Mouse (Mus musculus) CH12.LX (cell line): ENCODE data around the gene Tmem41b. TPM values are rescaled to one million over a fixed set of nuclear protein-coding genes. Genes with fewer than 3 reads are reported as not detected.

Experiments used
- DNase-seq: peaks from one replicate; pipeline ENCODE4 v3.0.0-alpha.2; 2013; ENCODE audit errors: extremely low read depth
- H3K27ac ChIP-seq: 2 replicates; pipeline ENCODE4 v1.5.1; 2012; ENCODE audit warnings: low read depth, mild to moderate bottlenecking, control low read depth, moderate library complexity; ENCODE audit not compliant: insufficient read depth
- H3K27me3 ChIP-seq: replicated peaks from 2 replicates; pipeline ENCODE3; 2012; ENCODE audit warnings: inconsistent platforms
- H3K36me3 ChIP-seq, 2 experiments: replicated peaks in 1 of 2; 2 replicates each; pipeline versions ENCODE3 to v1.6.1; 2012; ENCODE audit warnings: inconsistent platforms in 1 of 2, low read length in 1 of 2, mild to moderate bottlenecking in 1 of 2, mixed read lengths in 1 of 2, moderate library complexity in 1 of 2; ENCODE audit not compliant: control insufficient read depth in 1 of 2, insufficient read depth in 1 of 2
- H3K4me1 ChIP-seq, 2 experiments: 2 replicates each; pipeline ENCODE4 v1.6.1; 2012; ENCODE audit warnings: inconsistent platforms in 1 of 2, moderate library complexity in 1 of 2; ENCODE audit not compliant: insufficient read depth in 2 of 2, control insufficient read depth in 1 of 2
- H3K4me2 ChIP-seq: 2 replicates; pipeline ENCODE4 v1.6.1; 2012; ENCODE audit warnings: low read depth, mild to moderate bottlenecking, control low read depth; ENCODE audit not compliant: poor library complexity, insufficient read depth, severe bottlenecking
- H3K4me3 ChIP-seq, 3 experiments: fragments of 150-350 bp in 1 of 3; sonication (generic) in 1 of 3; replicated peaks in 1 of 3; 2 replicates each; pipeline versions ENCODE3 to v1.5.1; 2011 to 2012; ENCODE audit warnings: low read depth in 2 of 3, low read length in 2 of 3, mild to moderate bottlenecking in 2 of 3, moderate library complexity in 2 of 3, control low read depth in 1 of 3, improper control_type of control experiment in 1 of 3, inconsistent platforms in 1 of 3, mixed read lengths in 1 of 3; ENCODE audit not compliant: poor library complexity in 1 of 3
- H3K79me2 ChIP-seq: replicated peaks from 2 replicates; pipeline ENCODE4 v1.6.1; 2012; ENCODE audit warnings: mild to moderate bottlenecking, moderate library complexity; ENCODE audit not compliant: control insufficient read depth, poor library complexity, insufficient read depth, severe bottlenecking; ENCODE audit errors: extremely low read depth
- H3K9ac ChIP-seq: 2 replicates; pipeline ENCODE4 v1.6.1; 2012; ENCODE audit warnings: low read depth, mild to moderate bottlenecking, control low read depth, moderate library complexity; ENCODE audit not compliant: insufficient read depth
- H3K9me3 ChIP-seq: replicated peaks from 2 replicates; pipeline ENCODE3; 2012; ENCODE audit warnings: low read length, inconsistent platforms, mixed read lengths
- CTCF ChIP-seq, 2 experiments: IDR thresholded peaks in 1 of 2; conservative IDR thresholded peaks in 1 of 2; 2 replicates each; pipeline ENCODE4 v1.5.1; 2011 to 2012; ENCODE audit warnings: low read depth in 2 of 2, low read length in 2 of 2, improper control_type of control experiment in 1 of 2, inconsistent platforms in 1 of 2, mild to moderate bottlenecking in 1 of 2, moderate library complexity in 1 of 2
- ELF1 ChIP-seq: IDR thresholded peaks from 2 replicates; pipeline ENCODE4 v1.6.1; 2014; ENCODE audit warnings: low read depth, mild to moderate bottlenecking, inconsistent platforms, low read length, improper control_type of control experiment
- EP300 ChIP-seq: IDR thresholded peaks from 2 replicates; pipeline ENCODE4 v1.6.1; 2011; ENCODE audit warnings: low read length, improper control_type of control experiment
- ETS1 ChIP-seq: conservative IDR thresholded peaks from 2 replicates; pipeline ENCODE4 v1.6.1; 2012; ENCODE audit warnings: low read depth, mild to moderate bottlenecking, inconsistent platforms, low read length, improper control_type of control experiment, moderate library complexity
- GABPA ChIP-seq: IDR thresholded peaks from 2 replicates; pipeline ENCODE4 v1.6.1; 2012; ENCODE audit warnings: low read depth, low read length, improper control_type of control experiment, inconsistent platforms; ENCODE audit not compliant: insufficient replicate concordance
- IRF4 ChIP-seq: IDR thresholded peaks from 2 replicates; pipeline ENCODE4 v1.6.1; 2014; ENCODE audit warnings: low read depth, mild to moderate bottlenecking, inconsistent platforms, low read length, improper control_type of control experiment
- JUN ChIP-seq: IDR thresholded peaks from 2 replicates; pipeline ENCODE4 v1.6.1; 2011; ENCODE audit warnings: low read depth, mild to moderate bottlenecking, low read length, improper control_type of control experiment, moderate library complexity; ENCODE audit not compliant: insufficient read depth
- KAT2A ChIP-seq: IDR thresholded peaks from 2 replicates; pipeline ENCODE4 v1.6.1; 2012; ENCODE audit warnings: low read length, improper control_type of control experiment, inconsistent platforms; ENCODE audit not compliant: insufficient replicate concordance
- MAX ChIP-seq: IDR thresholded peaks from 2 replicates; pipeline ENCODE4 v1.6.1; 2011; ENCODE audit warnings: low read length, improper control_type of control experiment
- MEF2A ChIP-seq: IDR thresholded peaks from 2 replicates; pipeline ENCODE4 v1.6.1; 2014; ENCODE audit warnings: low read depth, mild to moderate bottlenecking, inconsistent platforms, low read length, improper control_type of control experiment, borderline replicate concordance
- MXI1 ChIP-seq: IDR thresholded peaks from 2 replicates; pipeline ENCODE4 v1.6.1; 2011; ENCODE audit warnings: mild to moderate bottlenecking, low read depth, low read length, improper control_type of control experiment
- TBP ChIP-seq: conservative IDR thresholded peaks from 2 replicates; pipeline ENCODE4 v1.6.1; 2011; ENCODE audit warnings: low read depth, low read length, improper control_type of control experiment
- TCF12 ChIP-seq: IDR thresholded peaks from 2 replicates; pipeline ENCODE4 v1.6.1; 2014; ENCODE audit warnings: low read depth, mild to moderate bottlenecking, inconsistent platforms, low read length, improper control_type of control experiment
- UBTF ChIP-seq: IDR thresholded peaks from 2 replicates; pipeline ENCODE4 v1.6.1; 2012; ENCODE audit warnings: low read depth, mild to moderate bottlenecking, inconsistent platforms, low read length, improper control_type of control experiment, moderate library complexity
- USF1 ChIP-seq: IDR thresholded peaks from 2 replicates; pipeline ENCODE4 v1.6.1; 2014; ENCODE audit warnings: low read depth, mild to moderate bottlenecking, inconsistent platforms, low read length, improper control_type of control experiment
- ZKSCAN1 ChIP-seq: IDR thresholded peaks from 2 replicates; pipeline ENCODE4 v1.6.1; 2012; ENCODE audit warnings: low read depth, inconsistent platforms, low read length, improper control_type of control experiment, borderline replicate concordance
- ZMIZ1 ChIP-seq: IDR thresholded peaks from 2 replicates; pipeline ENCODE4 v1.6.1; 2012; ENCODE audit warnings: low read depth, mild to moderate bottlenecking, inconsistent platforms, low read length, improper control_type of control experiment
- dilution Hi-C: fragments of 300-500 bp; cut with MboI; formaldehyde crosslinking; loops from 2 replicates; pipeline ENCODE4 v1.14.3; 2020; ENCODE audit warnings: low sequenced_read_pairs; ENCODE audit not compliant: extremely low pct_unique_long_range_greater_than_20kb, extremely low pct_ligation_motif_present
- in situ Hi-C: fragments of 300-500 bp; cut with MboI; formaldehyde crosslinking; loops from 3 replicates; pipeline ENCODE4 v1.14.3; 2019; ENCODE audit warnings: low sequenced_read_pairs, low pct_ligation_motif_present, low pct_unique_long_range_greater_than_20kb, mixed read lengths
- polyA plus RNA-seq: library from polyadenylated mRNA; unstranded; fragments of >175 nt; gene quantifications from 2 replicates; pipeline ENCODE4 v1.2.1, GENCODE M21; 2012; ENCODE audit warnings: low read depth; ENCODE audit not compliant: insufficient read length
- total RNA-seq, 2 experiments: library from RNA; depleted of rRNA; stranded (reverse); fragments of 300-350 nt in 1 of 2; fragments of >200 nt in 1 of 2; gene quantifications; 2 replicates each; pipeline ENCODE4 v1.2.3; 2012 to 2014

Gene Tmem41b
- total and polyA plus RNA-seq, 3 experiments = 51.1 to 106 (median 56.3) TPM

GRCm38 (mm10) chr7:110028826-110029225 is 42.1 kb upstream of the Tmem41b start:
- TF ChIP-seq KAT2A (no peak), ELF1 (no peak), IRF4 (no peak)
- TF ChIP-seq, all 38 proteins: peak for 0
- in situ Hi-C loops (no loop called here), dilution Hi-C loops (no loop called here)
- peaks cover 29 to 82% of the 10 kb centered on the region in 2 experiments for H3K36me3 ChIP-seq
- H3K4me3 ChIP-seq = no peak overlapping the region
- no peak overlapping the region for H3K9ac ChIP-seq
- peaks cover 84% of the 10 kb centered on the region for H3K79me2 ChIP-seq
- no peak for DNase-seq
- H3K4me1 ChIP-seq = peaks cover 0 to 5% of the 10 kb centered on the region in 2 experiments; a peak in 2 of 4 replicates
- H3K9me3 ChIP-seq = no peaks in the 10 kb centered on the region
- no peak overlapping the region for H3K27ac ChIP-seq
- H3K27me3 ChIP-seq = no peaks in the 10 kb centered on the region
- no peak overlapping the region for H3K4me2 ChIP-seq

DNA sequence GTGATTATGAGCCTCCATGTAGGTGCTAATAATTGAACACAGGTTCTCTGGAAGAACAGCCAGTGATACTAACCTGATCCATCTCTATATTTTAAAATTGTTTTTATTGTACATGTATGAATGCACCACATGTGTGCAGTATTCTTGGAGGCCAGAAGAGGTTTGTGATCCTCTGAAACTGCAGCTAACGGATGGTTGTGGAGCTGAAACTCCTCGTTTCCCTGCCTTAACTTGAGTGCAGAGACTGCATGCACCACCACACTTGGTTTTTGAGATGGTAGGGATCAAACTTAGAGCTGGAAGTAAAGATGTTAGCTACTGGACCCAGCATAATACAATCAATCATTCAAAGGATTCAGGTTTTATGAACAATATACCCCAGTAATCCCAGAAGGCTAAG is 39.9 kb upstream of the Tmem41b start:
- in situ Hi-C loops (no loop called here), dilution Hi-C loops (no loop called here)
- H3K9ac ChIP-seq = no peak overlapping the region
- no peak overlapping the region for H3K27ac ChIP-seq
- no peak overlapping the region for H3K4me2 ChIP-seq
- no peak for TF ChIP-seq ZKSCAN1
- TF ChIP-seq MAX = no peak
- TF ChIP-seq TCF12 = no peak
- TF ChIP-seq JUN = no peak
- no peak for TF ChIP-seq EP300
- no peak for TF ChIP-seq ZMIZ1
- TF ChIP-seq IRF4 = no peak
- no peak for TF ChIP-seq GABPA
- no peak for TF ChIP-seq ETS1
- peaks cover 17 to 72% of the 10 kb centered on the region in 2 experiments for H3K36me3 ChIP-seq
- peaks cover 92% of the 10 kb centered on the region for H3K79me2 ChIP-seq
- peaks cover 0 to 18% of the 10 kb centered on the region in 2 experiments; a peak in 2 of 4 replicates for H3K4me1 ChIP-seq
- no peak overlapping the region for H3K4me3 ChIP-seq
- no peaks in the 10 kb centered on the region for H3K27me3 ChIP-seq
- DNase-seq = no peak
- no peaks in the 10 kb centered on the region for H3K9me3 ChIP-seq

DNA sequence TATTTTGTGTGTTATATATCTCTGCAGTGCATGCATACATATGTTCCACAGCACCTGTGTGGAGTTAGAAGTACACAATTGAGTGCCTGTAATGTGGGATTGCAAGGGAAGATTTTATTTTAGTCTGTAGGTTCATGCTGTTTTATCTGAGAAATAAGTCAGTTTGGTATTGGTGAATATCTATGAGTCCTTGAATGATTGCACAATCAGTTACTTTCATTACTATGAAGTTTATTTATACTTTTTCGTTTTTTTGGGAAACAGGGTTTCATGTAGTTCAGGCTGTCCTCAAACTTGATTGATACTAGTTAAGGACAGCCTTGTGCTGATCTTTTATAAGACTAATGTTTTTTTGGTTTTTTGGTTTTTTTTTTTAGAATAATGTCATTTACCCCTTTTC is 36.8 kb upstream of the Tmem41b start:
- TF ChIP-seq UBTF = no peak
- TF ChIP-seq ELF1 = no peak
- TF ChIP-seq MXI1 = no peak
- no peak for TF ChIP-seq USF1
- no peak for TF ChIP-seq CTCF (conservative IDR thresholded peaks at IDR 0.05 in 1 of 2, IDR thresholded peaks at IDR 0.05 in 1 of 2; ENCODE audit: low read depth in 2 of 2, low read length in 2 of 2)
- TF ChIP-seq MEF2A = no peak
- no peak for TF ChIP-seq TBP
- TF ChIP-seq, all 38 proteins: peak for 0
- Histone ChIP-seq H3K9ac (no peak overlapping the region), H3K27ac (no peak overlapping the region), H3K27me3 (no peaks in the 10 kb centered on the region), H3K9me3 (no peaks in the 10 kb centered on the region), H3K4me1 (peaks cover 0 to 25% of the 10 kb centered on the region in 2 experiments; a peak in 2 of 4 replicates), H3K4me3 (no peak overlapping the region), H3K36me3 (peaks cover 5 to 46% of the 10 kb centered on the region in 2 experiments), H3K4me2 (no peak overlapping the region), H3K79me2 (peaks cover 89% of the 10 kb centered on the region)
- DNase-seq = no peak
- in situ Hi-C loops = no loop called here
- dilution Hi-C loops = no loop called here
